Mouse (Mus musculus): ENCODE data around the gene Nbr1. TPM values are rescaled to one million over a fixed set of nuclear protein-coding genes. Genes with fewer than 3 reads are reported as not detected.
A peak's percentile ranks its signal among the peaks of the same experiment; 100 is the strongest.
"Not testable (repeated sequence)": the region's sequence is repeated elsewhere in the genome, so short reads cannot be mapped to it uniquely, and the experiment has no call there.

Gene Nbr1
- total and polyA plus RNA-seq, 2 experiments from 2014 or later, result 45.1 to 157 TPM

DNA sequence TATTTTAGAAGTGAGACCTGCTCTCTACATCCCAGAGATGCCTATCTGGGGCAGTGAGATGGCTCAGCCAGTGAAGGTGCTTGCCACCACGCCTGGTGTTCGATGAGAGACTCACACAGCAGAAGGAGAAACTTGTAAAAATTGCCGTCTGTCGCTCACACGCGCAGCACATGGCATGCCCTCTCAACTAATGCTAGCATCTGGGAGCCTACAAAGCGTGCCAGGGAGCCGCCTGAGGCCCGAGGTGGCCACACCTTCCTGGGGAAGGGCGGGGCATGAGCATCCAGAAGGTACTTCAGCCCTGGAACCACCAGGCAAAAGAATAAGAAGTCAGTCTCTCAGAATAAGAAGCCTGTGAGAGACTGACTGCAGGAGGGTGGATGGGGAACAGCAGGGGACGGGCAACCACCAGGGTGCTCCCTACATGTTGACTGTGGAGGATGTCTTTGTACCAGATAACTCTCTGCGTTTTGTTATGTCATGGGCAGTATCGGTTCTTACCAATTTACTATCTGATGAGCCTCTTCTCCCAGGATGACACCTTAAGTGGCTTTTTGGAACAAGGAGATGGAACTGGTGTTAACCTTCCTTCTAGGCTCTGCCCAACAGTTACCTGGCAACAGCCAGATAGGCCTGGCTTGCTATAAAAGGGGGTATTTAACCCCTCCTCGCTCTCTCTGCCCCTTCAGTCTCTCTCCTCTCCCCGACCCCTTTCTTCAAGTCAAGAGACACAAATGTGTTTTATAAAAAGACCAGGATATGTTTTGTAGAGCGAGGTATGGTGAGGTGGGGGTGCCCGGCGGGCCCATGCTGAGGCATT is 65.2 kb downstream of the Nbr1 start:
- Histone ChIP-seq H3K4me2 (ENCODE audit: low read depth, low read length) (no peak overlapping the region), H3K27ac (ENCODE audit: low read depth) (no peak overlapping the region), H3K9me3 (replicated peaks; ENCODE audit: control insufficient read depth, low read length) (no peaks in the 10 kb centered on the region), H3K4me1 (ENCODE audit: control insufficient read depth, insufficient read depth) (no peaks in the 10 kb centered on the region; the same call in 1 of the 2 replicates), H3K27me3 (ENCODE audit: control insufficient read depth, insufficient read depth, low read length) (no peaks in the 10 kb centered on the region), H3K4me3 (ENCODE audit: low read depth, low read length) (no peak overlapping the region), H3K36me3 (replicated peaks; ENCODE audit: control insufficient read depth, insufficient read depth, low read length) (no peaks in the 10 kb centered on the region), H3K9ac (replicated peaks; ENCODE audit: low read depth, low read length) (no peak overlapping the region)
- 19% methylated on average over 18 of the region's 18 CpGs for WGBS
- no peak for DNase-seq (ENCODE audit: low spot score)
- ATAC-seq (ENCODE audit: insufficient read depth, low read depth), result no peak
- TF ChIP-seq CTCF (IDR thresholded peaks at IDR 0.05; ENCODE audit: low read depth) (no peak), EP300 (IDR thresholded peaks at IDR 0.05; ENCODE audit: low read depth) (no peak)

GRCm38 (mm10) chr11:101617849-101618248 is 65.9 kb downstream of the Nbr1 start:
- Histone ChIP-seq H3K27ac (ENCODE audit: low read depth) (no peak overlapping the region), H3K36me3 (replicated peaks; ENCODE audit: control insufficient read depth, insufficient read depth, low read length) (no peaks in the 10 kb centered on the region), H3K4me3 (ENCODE audit: low read depth, low read length) (no peak overlapping the region), H3K4me1 (ENCODE audit: control insufficient read depth, insufficient read depth) (no peaks in the 10 kb centered on the region; the same call in 1 of the 2 replicates), H3K27me3 (ENCODE audit: control insufficient read depth, insufficient read depth, low read length) (no peaks in the 10 kb centered on the region), H3K4me2 (ENCODE audit: low read depth, low read length) (no peak overlapping the region), H3K9ac (replicated peaks; ENCODE audit: low read depth, low read length) (no peak overlapping the region), H3K9me3 (replicated peaks; ENCODE audit: control insufficient read depth, low read length) (no peaks in the 10 kb centered on the region)
- WGBS, result 12% methylated on average over 8 of the region's 8 CpGs
- TF ChIP-seq EP300 (IDR thresholded peaks at IDR 0.05; ENCODE audit: low read depth) (no peak), CTCF (IDR thresholded peaks at IDR 0.05; ENCODE audit: low read depth) (no peak)
- ATAC-seq (ENCODE audit: insufficient read depth, low read depth) (no peak), DNase-seq (ENCODE audit: low spot score) (no peak)

DNA sequence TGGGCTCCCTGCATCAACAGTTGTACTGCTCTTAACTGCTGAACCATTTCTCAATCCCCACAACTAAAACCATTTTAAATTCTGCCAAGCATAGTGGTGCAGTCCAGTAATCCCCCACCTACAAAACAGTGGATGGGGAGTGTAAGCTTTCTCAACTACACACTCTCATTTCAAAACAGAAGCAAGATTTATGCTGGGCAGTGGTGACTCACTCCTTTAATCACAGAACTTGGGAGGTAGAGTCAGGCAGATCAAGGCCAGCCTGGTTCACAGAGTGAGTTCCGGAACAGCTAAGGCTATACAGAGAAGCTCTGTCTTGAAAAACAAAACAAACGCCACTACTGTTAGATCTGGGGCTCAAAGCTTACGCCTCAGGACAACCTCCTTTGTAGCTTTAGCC is 66.6 kb downstream of the Nbr1 start:
- H3K4me3 ChIP-seq (ENCODE audit: low read depth, low read length), result no peak overlapping the region
- no peaks in the 10 kb centered on the region for H3K9me3 ChIP-seq (replicated peaks; ENCODE audit: control insufficient read depth, low read length)
- no peak overlapping the region for H3K27ac ChIP-seq (ENCODE audit: low read depth)
- no peak for ATAC-seq (ENCODE audit: insufficient read depth, low read depth)
- no peak for TF ChIP-seq EP300 (IDR thresholded peaks at IDR 0.05; ENCODE audit: low read depth)
- TF ChIP-seq CTCF (IDR thresholded peaks at IDR 0.05; ENCODE audit: low read depth), result no peak
- no peaks in the 10 kb centered on the region for H3K36me3 ChIP-seq (replicated peaks; ENCODE audit: control insufficient read depth, insufficient read depth, low read length)
- no peak overlapping the region for H3K9ac ChIP-seq (replicated peaks; ENCODE audit: low read depth, low read length)
- DNase-seq (ENCODE audit: low spot score), result no peak
- WGBS, result 78% methylated on average over 3 of the region's 3 CpGs
- no peaks in the 10 kb centered on the region for H3K27me3 ChIP-seq (ENCODE audit: control insufficient read depth, insufficient read depth, low read length)
- no peaks in the 10 kb centered on the region; the same call in 1 of the 2 replicates for H3K4me1 ChIP-seq (ENCODE audit: control insufficient read depth, insufficient read depth)
- no peak overlapping the region for H3K4me2 ChIP-seq (ENCODE audit: low read depth, low read length)

DNA sequence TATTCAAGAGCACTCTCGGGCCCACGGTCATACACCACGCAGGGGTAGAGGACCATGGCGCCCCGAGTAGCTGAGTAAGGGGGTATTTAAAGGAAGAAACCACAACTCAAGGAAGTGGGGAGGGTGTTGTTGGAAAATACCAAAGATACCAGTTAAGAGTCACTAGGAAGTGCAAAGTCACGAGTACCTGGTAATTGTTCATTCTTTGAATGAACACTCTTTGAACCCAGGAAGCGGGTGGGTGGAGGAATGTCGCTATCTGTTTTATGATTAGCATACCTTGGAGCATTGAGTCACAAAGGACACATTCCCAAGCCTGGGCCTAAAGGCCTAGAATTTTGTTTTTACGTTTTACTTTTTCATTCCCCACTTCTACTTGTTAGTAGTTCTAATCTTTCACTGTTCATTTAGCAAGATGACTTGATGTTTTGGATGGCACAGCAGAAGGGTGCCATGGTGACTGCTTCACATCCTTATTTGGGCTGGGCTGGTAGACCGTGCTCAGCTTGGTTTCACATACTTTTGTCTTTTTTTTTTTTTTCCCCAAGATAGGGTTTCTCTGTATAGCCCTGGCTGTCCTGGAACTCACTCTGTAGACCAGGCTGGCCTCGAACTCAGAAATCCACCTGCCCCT is 68.2 kb downstream of the Nbr1 start:
- not testable (repeated sequence) for ATAC-seq (ENCODE audit: insufficient read depth, low read depth); DNase-seq (ENCODE audit: low spot score)
- WGBS, result 79% methylated on average over 11 of the region's 11 CpGs

DNA sequence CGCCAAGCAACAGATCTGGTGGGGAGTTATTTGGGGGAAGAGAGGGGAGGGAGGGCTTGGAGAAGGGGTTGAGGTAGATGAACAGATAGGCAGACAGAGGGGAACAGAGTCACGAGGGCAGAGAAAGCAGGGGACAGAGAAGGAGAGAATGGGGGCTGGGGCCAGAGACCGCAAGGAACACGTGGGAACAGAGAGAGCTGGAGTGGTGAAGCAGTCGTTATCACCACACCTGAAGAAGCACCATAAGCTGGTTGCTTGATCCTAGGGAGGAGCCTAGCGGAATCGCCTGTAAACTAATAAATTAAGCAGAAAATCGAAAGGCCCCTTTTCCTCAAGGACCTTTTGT is 74.7 kb downstream of the Nbr1 start:
- WGBS, result 5% methylated on average over 8 of the region's 8 CpGs
- H3K4me3 ChIP-seq (ENCODE audit: low read depth, low read length), result peak overlapping the region; percentile 73
- H3K9me3 ChIP-seq (replicated peaks; ENCODE audit: control insufficient read depth, low read length), result no peaks in the 10 kb centered on the region
- DNase-seq (ENCODE audit: low spot score) (no peak), ATAC-seq (ENCODE audit: insufficient read depth, low read depth) (peak; percentile 12; the same call in 1 of the 2 replicates)
- H3K9ac ChIP-seq (replicated peaks; ENCODE audit: low read depth, low read length), result peak overlapping the region; percentile 80
- TF ChIP-seq EP300 (IDR thresholded peaks at IDR 0.05; ENCODE audit: low read depth) (no peak), CTCF (IDR thresholded peaks at IDR 0.05; ENCODE audit: low read depth) (no peak)
- H3K4me1 ChIP-seq (ENCODE audit: control insufficient read depth, insufficient read depth), result 0 out of 2 replicates have a peak, but pooled peaks cover 5% of the 10 kb centered on the region
- no peaks in the 10 kb centered on the region for H3K27me3 ChIP-seq (ENCODE audit: control insufficient read depth, insufficient read depth, low read length)
- H3K27ac ChIP-seq (ENCODE audit: low read depth), result peak overlapping the region; percentile 98
- H3K4me2 ChIP-seq (ENCODE audit: low read depth, low read length), result peak overlapping the region; percentile 96
- H3K36me3 ChIP-seq (replicated peaks; ENCODE audit: control insufficient read depth, insufficient read depth, low read length), result peaks cover 5% of the 10 kb centered on the region; the same call in 1 of the 2 replicates

More for the DNA sequence above, 68.2 kb downstream of the Nbr1 start:
- not testable (repeated sequence) for H3K9me3 ChIP-seq (replicated peaks; ENCODE audit: control insufficient read depth, low read length); H3K4me3 ChIP-seq (ENCODE audit: low read depth, low read length); H3K27ac ChIP-seq (ENCODE audit: low read depth); H3K4me2 ChIP-seq (ENCODE audit: low read depth, low read length); H3K27me3 ChIP-seq (ENCODE audit: control insufficient read depth, insufficient read depth, low read length); H3K36me3 ChIP-seq (replicated peaks; ENCODE audit: control insufficient read depth, insufficient read depth, low read length); H3K9ac ChIP-seq (replicated peaks; ENCODE audit: low read depth, low read length); H3K4me1 ChIP-seq (ENCODE audit: control insufficient read depth, insufficient read depth)

Measured in heart, postnatal 0 days (tissue).